ENCODE assay signal across 8 mouse cellular contexts in the genomic region with DNA sequence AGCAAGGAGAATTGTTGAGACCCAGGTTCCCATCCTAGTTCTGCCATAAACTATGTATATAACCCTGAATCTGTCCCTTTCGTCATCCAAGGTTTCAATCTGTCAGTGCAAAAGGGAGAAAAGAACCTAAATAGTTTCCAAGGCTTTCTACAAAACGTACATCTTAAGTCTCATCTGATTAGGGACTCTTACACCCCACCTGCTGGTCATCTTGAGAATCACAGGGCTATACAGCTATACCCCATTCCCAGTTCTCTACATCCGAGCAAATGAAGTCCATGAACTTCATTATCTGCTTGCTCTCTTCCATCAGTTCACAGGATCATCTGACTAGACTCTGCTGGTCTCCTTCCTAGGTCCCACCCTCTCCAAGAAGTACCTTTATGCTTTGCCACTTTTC. TPM values are rescaled to one million over a fixed set of nuclear protein-coding genes. Genes with fewer than 3 reads are reported as not detected.
DNase-seq lines count a peak whose midpoint lies in the region.

No protein-coding gene starts in this region.

- H3K4me3 ChIP-seq in embryonic facial prominence, embryonic 10.5 days: no peak overlapping the region

- H3K4me1 ChIP-seq in embryonic facial prominence, embryonic 10.5 days: peaks cover 3% of the 10 kb centered on the region; the same call in 1 of the 2 replicates

- peaks cover 68% of the 10 kb centered on the region for H3K36me3 ChIP-seq in embryonic facial prominence, embryonic 10.5 days (replicated peaks)
- peaks cover 9% of the 10 kb centered on the region for H3K36me3 ChIP-seq in splenic B cell, adult 2 months (ENCODE audit: control insufficient read depth, insufficient read depth, low read length, poor library complexity, severe bottlenecking)

- intact Hi-C loops in heart, postnatal 25 days (cut with DNase I): no loop called here

- 62% methylated on average over 3 of the region's 3 CpGs for WGBS in embryonic facial prominence, embryonic 10.5 days

- peaks cover 6% of the 10 kb centered on the region; the same call in 1 of the 2 replicates for H3K27me3 ChIP-seq in embryonic facial prominence, embryonic 10.5 days (replicated peaks; ENCODE audit: low read depth, poor library complexity, severe bottlenecking)
- H3K27me3 ChIP-seq in splenic B cell, adult 2 months (ENCODE audit: control insufficient read depth, insufficient read depth, low read length, poor library complexity, severe bottlenecking): no peaks in the 10 kb centered on the region

- peak; percentile 46 for DNase-seq in heart, postnatal 4 days
- no peak for DNase-seq in heart, postnatal 25 days (ENCODE audit: low spot score)
- DNase-seq in A20 (ENCODE audit: low read depth, low spot score): peak; percentile 30
- DNase-seq in ES-CJ7 (ENCODE audit: low read depth, low spot score): peak; percentile 44
- peak; percentile 25 for DNase-seq in embryonic facial prominence, embryonic 10.5 days (ENCODE audit: low spot score)
- peak; percentile 13 to 34 for DNase-seq in layer of hippocampus, postnatal 14 days (ENCODE audit: low spot score in 2 of 2)
- peak; percentile 52 for DNase-seq in splenic B cell, adult 2 months (ENCODE audit: low read depth, low spot score)
- no peak for DNase-seq in ovary, postnatal 10 days (ENCODE audit: low spot score)

- H3K27ac ChIP-seq in embryonic facial prominence, embryonic 10.5 days (replicated peaks): no peak overlapping the region

- no peaks in the 10 kb centered on the region for H3K9me3 ChIP-seq in embryonic facial prominence, embryonic 10.5 days

RNA-seq across cellular contexts. Expression of a gene that starts 6.0 kb away (rescaled TPM):
- 10 to 100 TPM; 35.7 to 36.2 TPM for total RNA-seq in heart, postnatal 4 days (2021)
- total RNA-seq in heart, postnatal 25 days (2021): 10 to 100 TPM; 36.7 to 36.8 TPM
- polyA plus RNA-seq in embryonic facial prominence, embryonic 10.5 days (2016; fragmentation: Nextera tagmentation; extraction: Ambion mirVana): 75.1 and 80.8 TPM in 2 replicates
- total RNA-seq in layer of hippocampus, postnatal 14 days (2021): 10 to 100 TPM; 62.1 to 63.4 TPM

Comparison
In these comparisons a context has a peak if more than half of its experiments do, and no peak if none do; other contexts are left out.
1. DNase-seq: peak in heart, postnatal 4 days (single experiment), A20 (single experiment), ES-CJ7 (single experiment), embryonic facial prominence, embryonic 10.5 days (single experiment), layer of hippocampus, postnatal 14 days (2 of 2) and splenic B cell, adult 2 months (single experiment); none in heart, postnatal 25 days (single experiment) and ovary, postnatal 10 days (single experiment).